Mouse (Mus musculus) E14TG2a.4 (cell line): Measurements from ENCODE around the gene Kcnh1.

Source experiments
- H3K27me3 ChIP-seq: 2 replicates; pipeline ENCODE4 v1.6.1; 2014; ENCODE audit warnings: low read length, control low read depth; ENCODE audit not compliant: insufficient read depth
- H3K36me3 ChIP-seq: 2 replicates; pipeline ENCODE4 v1.6.1; 2014; ENCODE audit warnings: low read length, control low read depth; ENCODE audit not compliant: insufficient read depth
- H3K4me1 ChIP-seq: replicated peaks from 2 replicates; pipeline ENCODE4 v1.6.1; 2014; ENCODE audit warnings: low read depth, low read length, control low read depth
- H3K4me3 ChIP-seq: replicated peaks from 2 replicates; pipeline ENCODE4 v1.5.1; 2014; ENCODE audit warnings: mild to moderate bottlenecking, low read length
- H3K9me3 ChIP-seq: 2 replicates; pipeline ENCODE4 v1.6.1; 2014; ENCODE audit warnings: low read length, control low read depth
- CTCF ChIP-seq: conservative IDR thresholded peaks from 2 replicates; pipeline ENCODE4 v1.5.1; 2014; ENCODE audit warnings: low read length
- NANOG ChIP-seq: IDR thresholded peaks from 2 replicates; pipeline ENCODE4 v1.6.1; 2014; ENCODE audit warnings: borderline replicate concordance, low read length, mixed read lengths
- POU5F1 ChIP-seq: IDR thresholded peaks from 2 replicates; pipeline ENCODE4 v1.6.1; 2014; ENCODE audit warnings: low read length, borderline replicate concordance

Gene Kcnh1

DNA sequence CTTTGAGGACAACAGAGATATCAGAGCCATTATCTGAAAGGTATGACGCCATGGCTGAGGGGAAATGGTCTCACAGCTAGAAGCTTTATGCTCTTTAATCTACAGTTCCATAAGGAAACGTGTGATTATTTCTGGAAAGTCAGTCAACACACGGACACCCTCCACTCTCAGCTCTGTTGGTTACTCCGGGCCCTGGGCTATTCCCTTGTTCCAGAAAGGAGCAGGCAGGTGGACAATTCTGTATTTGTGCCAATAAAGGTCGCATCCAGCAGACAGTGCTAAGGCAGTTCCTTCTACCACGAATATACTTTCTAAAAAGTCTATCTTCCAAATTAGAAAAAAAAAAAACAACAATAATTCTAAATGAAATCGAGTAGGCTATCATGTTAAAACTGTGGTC, 200.5 kb downstream of the Kcnh1 start:
- TF ChIP-seq POU5F1 (no peak), NANOG (no peak), CTCF (no peak)
- H3K4me1 ChIP-seq: no peaks in the 10 kb centered on the region
- no peaks in the 10 kb centered on the region for H3K36me3 ChIP-seq
- H3K9me3 ChIP-seq: no peaks in the 10 kb centered on the region
- H3K27me3 ChIP-seq: no peaks in the 10 kb centered on the region
- H3K4me3 ChIP-seq: no peak overlapping the region

DNA sequence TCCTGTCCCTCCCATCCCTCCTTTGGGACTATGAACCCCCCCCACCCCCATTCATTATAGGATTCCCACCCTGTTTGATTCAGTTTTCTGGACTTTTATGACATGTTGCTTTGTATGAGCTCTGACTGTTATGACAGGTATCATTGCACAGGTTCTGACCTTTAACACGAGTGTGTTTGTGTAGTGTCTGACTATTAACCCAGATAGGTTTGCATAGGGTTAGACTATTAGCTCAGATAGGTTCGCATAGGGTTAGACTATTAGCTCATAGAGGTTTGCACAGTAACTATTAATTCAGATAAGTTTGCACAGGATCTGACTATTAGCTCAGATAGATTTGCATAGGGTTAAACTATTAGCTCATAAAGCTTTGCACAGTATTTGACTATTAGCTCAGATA, 201.7 kb downstream of the Kcnh1 start:
- no peaks in the 10 kb centered on the region for H3K27me3 ChIP-seq
- no peak overlapping the region for H3K4me3 ChIP-seq
- no peak for TF ChIP-seq NANOG
- TF ChIP-seq POU5F1: no peak
- TF ChIP-seq CTCF: no peak
- no peaks in the 10 kb centered on the region for H3K9me3 ChIP-seq
- no peaks in the 10 kb centered on the region for H3K36me3 ChIP-seq
- no peaks in the 10 kb centered on the region for H3K4me1 ChIP-seq

DNA sequence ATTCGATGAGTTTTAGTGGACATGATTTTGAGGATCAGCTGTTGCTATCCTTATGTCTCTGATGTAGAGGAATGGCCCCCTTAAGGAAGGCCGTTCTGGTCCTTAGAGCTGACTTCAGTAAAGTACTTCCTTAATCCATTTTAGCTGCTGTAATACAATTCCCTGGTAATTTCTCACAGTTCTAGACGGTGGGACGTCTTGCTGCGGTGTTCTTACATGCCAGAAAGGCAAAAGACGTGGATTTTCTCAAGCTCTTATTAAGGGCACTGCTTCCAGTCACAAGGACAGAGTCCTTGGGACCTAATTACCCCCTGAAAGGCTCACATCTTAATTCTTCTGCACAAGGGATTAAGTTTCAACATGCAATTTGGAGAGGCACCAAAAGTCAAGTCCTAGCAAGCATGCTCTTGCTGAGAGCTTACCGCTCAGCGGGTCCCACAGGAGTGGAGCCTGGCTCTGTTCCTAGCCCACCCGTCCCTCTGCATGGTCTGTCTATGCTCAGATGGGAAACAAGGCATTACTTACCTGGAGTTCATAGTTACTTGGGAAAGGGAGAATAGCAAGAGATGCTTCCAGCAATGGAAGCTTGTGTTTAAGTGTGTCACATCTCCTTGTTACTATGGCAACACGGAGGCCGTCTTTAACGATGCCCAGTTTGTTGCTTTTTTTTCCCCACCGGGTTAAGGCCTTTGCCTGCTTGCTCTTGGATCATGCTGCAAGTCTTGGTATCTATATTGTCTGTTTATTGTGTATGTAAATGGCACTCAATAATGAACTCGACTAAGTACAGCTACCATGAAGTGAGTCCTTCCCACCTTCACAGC, 209.3 kb downstream of the Kcnh1 start:
- Histone ChIP-seq H3K27me3 (no peaks in the 10 kb centered on the region), H3K4me3 (no peak overlapping the region), H3K4me1 (0 out of 2 replicates have a peak, but pooled peaks cover 4% of the 10 kb centered on the region), H3K9me3 (no peaks in the 10 kb centered on the region), H3K36me3 (no peaks in the 10 kb centered on the region)
- no peak for TF ChIP-seq NANOG
- no peak for TF ChIP-seq POU5F1
- no peak for TF ChIP-seq CTCF

- H3K27me3 ChIP-seq: no peaks in the 10 kb centered on the region
- H3K36me3 ChIP-seq: no peaks in the 10 kb centered on the region
- TF ChIP-seq POU5F1: no peak
- no peak for TF ChIP-seq CTCF
- no peak for TF ChIP-seq NANOG
- no peaks in the 10 kb centered on the region for H3K9me3 ChIP-seq
- H3K4me3 ChIP-seq: no peak overlapping the region
- H3K4me1 ChIP-seq: 0 out of 2 replicates have a peak, but pooled peaks cover 4% of the 10 kb centered on the region
Observed at GRCm38 (mm10) chr1:192400991-192401390, 210.4 kb downstream of the Kcnh1 start.

GRCm38 (mm10) chr1:192402911-192403704, 212.5 kb downstream of the Kcnh1 start:
- H3K4me1 ChIP-seq: 0 out of 2 replicates have a peak, but pooled peaks cover 4% of the 10 kb centered on the region
- H3K36me3 ChIP-seq: no peaks in the 10 kb centered on the region
- no peaks in the 10 kb centered on the region for H3K9me3 ChIP-seq
- H3K4me3 ChIP-seq: no peak overlapping the region
- no peak for TF ChIP-seq NANOG
- no peak for TF ChIP-seq POU5F1
- no peak for TF ChIP-seq CTCF
- H3K27me3 ChIP-seq: no peaks in the 10 kb centered on the region

DNA sequence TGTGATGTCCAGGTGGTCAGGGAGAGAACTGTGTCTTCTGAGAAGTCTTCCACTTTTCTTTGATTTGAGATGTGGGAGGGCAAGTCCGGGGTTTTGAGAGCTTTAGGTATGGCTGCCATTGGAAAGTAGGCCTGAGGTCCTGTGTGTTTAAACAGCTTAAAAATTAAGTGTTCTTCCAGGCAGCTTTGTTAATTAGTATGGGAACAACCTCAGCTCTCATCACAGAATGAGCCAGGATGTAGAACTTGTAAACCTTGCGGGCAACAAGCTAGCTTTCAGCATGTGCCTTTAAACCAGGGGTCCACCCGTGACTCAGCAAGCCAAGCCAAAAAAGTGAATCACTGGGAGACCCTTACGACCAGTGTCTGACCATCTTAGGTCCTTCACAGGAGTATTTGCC, 214.6 kb downstream of the Kcnh1 start:
- Histone ChIP-seq H3K9me3 (no peaks in the 10 kb centered on the region), H3K36me3 (no peaks in the 10 kb centered on the region), H3K4me1 (0 out of 2 replicates have a peak, but pooled peaks cover 4% of the 10 kb centered on the region), H3K27me3 (no peaks in the 10 kb centered on the region), H3K4me3 (no peak overlapping the region)
- TF ChIP-seq NANOG: no peak

DNA sequence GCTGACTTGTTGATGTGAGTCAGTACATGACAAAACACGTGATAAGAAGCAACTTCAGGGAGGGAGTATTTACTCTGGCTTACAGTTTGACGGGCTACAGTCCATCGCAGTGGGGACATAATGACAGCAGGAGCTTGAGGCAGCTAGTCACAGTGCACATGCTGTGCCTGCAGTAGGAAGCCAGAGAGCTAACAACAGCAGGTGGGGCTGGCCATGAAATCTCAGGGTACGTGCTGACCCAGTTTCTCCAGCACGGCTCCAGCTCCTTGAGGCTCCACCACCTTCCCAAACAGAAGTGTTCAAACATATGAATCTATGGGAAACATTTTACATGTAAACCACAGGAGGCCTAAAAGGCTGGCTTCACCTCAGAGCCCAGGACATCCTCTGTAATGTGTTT, 216.0 kb downstream of the Kcnh1 start:
- Histone ChIP-seq H3K4me3 (no peak overlapping the region), H3K27me3 (no peaks in the 10 kb centered on the region), H3K36me3 (no peaks in the 10 kb centered on the region), H3K4me1 (0 out of 2 replicates have a peak, but pooled peaks cover 4% of the 10 kb centered on the region), H3K9me3 (no peaks in the 10 kb centered on the region)
- TF ChIP-seq CTCF (no peak), POU5F1 (no peak), NANOG (no peak)

- no peaks in the 10 kb centered on the region for H3K4me1 ChIP-seq
- no peaks in the 10 kb centered on the region for H3K27me3 ChIP-seq
- no peak overlapping the region for H3K4me3 ChIP-seq
- no peaks in the 10 kb centered on the region for H3K36me3 ChIP-seq
- H3K9me3 ChIP-seq: no peaks in the 10 kb centered on the region
- no peak for TF ChIP-seq NANOG
- TF ChIP-seq POU5F1: no peak
- TF ChIP-seq CTCF: no peak
Observed at GRCm38 (mm10) chr1:192415813-192416212, 225.2 kb downstream of the Kcnh1 start.
